Mouse (Mus musculus) v-Abl transformed pro-B cells (cell line): ENCODE data around the gene Ubac2.

Experiments used
- in situ Hi-C, 2 experiments: fragments of 400-800 bp; cut with MboI; formaldehyde crosslinking; loops; one replicate each; pipeline ENCODE4 v1.15.1; 2025; ENCODE audit not compliant: unreplicated experiment in 2 of 2

Gene Ubac2

DNA sequence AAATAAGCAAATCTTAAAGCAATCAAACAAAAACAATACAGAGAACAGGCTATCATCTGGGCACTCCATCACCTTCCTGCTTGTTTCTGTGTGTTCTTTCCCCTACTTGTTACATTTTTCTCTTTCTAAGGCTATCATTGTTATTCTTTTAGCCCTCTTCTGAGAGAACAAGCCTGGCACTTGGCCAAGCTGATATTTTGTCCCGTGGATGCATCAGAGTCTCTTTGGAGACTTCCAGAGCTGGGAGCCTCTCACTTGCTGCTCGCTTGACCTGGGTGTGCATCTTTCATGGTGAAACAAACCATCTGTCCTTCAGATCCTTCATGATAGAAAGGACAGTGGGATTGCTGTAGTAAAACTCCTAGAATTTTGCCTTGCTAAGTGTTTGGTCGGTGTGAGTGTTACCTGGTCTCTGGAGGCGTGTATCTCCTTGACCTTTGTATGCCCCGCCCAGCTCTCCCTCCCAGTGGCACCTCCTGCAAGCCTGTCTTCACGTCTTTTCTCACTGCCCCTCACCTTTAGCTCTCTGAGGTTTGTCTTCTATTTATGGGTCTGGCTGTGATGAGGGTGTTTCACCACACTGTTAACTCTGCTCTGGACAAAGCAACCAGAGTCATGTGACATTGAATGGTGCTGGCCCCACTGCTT lies 5.9 kb downstream of the Ubac2 start:
- in situ Hi-C loops, result loop anchor here (25.0 kb wide), 2 partner anchors 522 to 547 kb away; no protein-coding TSS in a partner anchor

- in situ Hi-C loops, result loop anchor here (25.0 kb wide), 2 partner anchors 531 to 556 kb away; no protein-coding TSS in a partner anchor
Observed at GRCm38 (mm10) chr14:121893747-121894146, 15.3 kb downstream of the Ubac2 start.

GRCm38 (mm10) chr14:121894511-121895135 lies 16.2 kb downstream of the Ubac2 start:
- in situ Hi-C loops, result loop anchor here (25.0 kb wide), 2 partner anchors 532 to 557 kb away; no protein-coding TSS in a partner anchor

GRCm38 (mm10) chr14:121895316-121895715 lies 16.9 kb downstream of the Ubac2 start:
- in situ Hi-C loops, result loop anchor here (25.0 kb wide), 2 partner anchors 533 to 558 kb away; no protein-coding TSS in a partner anchor

DNA sequence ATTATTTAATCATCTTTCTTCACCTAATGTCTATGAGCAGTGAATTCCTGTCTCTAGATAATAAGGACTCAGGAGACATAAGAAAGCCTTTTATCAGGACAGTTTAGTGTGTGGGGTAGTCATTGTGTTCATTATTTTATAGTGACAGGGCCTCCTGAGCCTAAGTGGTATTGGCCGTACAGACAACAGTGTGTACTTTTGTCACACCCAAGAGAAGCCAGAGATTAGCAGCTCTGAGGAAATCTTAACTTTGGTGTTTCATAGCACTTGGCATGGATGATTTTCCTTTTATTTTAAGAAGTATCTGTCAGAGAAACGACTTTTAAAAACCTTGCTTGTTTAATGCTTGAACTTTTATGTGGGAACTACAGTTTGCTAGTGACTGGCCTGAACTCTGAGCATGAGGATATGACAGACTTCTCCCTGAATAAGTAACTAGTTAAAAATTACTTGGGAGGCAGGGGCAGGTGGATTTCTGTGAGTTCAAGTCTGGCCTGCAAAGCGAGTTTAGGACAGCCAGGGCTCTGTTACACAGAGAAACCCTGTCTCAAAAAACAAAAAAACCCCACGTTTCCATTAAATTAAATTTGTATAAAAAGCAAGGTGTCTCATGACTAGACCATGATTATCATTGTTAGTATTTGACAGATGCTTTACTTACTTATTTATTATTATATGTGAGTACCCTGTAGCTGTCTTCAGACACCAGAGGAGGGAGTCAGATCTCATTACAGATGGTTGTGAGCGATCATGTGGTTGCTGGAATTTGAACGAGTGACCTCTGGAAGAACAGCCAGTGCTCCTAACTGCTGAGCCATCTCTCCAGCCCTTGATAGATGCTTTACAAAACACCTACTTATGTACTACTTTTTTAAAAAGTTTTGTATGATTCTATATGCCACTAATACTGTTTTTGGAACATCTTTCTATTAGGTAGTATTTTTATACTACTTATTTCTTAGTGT lies 18.0 kb downstream of the Ubac2 start:
- in situ Hi-C loops, result loop anchor here (25.0 kb wide), 2 partner anchors 534 to 559 kb away; no protein-coding TSS in a partner anchor

DNA sequence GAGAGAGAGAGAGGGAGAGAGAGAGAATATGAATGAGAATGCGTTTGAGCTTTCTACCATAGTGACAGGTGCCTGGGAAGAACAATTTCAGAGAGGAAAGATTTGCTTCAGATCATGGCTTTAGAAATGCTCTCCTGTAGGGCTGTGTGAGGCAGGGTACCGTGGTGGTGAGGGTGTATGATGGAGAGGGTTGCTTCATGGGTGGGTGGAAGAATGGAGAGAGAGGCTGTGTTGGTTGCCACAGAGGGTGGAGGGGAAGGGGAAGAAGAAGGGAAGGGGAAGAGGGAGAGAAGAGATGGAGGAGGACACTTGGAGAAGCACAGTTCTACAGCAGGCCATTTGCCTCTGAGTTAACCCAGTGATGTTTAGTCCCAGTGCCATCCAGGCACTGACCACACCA lies 19.4 kb downstream of the Ubac2 start:
- in situ Hi-C loops, result loop anchor here (25.0 kb wide), 2 partner anchors 535 to 560 kb away; no protein-coding TSS in a partner anchor

GRCm38 (mm10) chr14:121898509-121898908 lies 20.1 kb downstream of the Ubac2 start:
- in situ Hi-C loops, result loop anchor here (25.0 kb wide), 2 partner anchors 536 to 561 kb away; no protein-coding TSS in a partner anchor

DNA sequence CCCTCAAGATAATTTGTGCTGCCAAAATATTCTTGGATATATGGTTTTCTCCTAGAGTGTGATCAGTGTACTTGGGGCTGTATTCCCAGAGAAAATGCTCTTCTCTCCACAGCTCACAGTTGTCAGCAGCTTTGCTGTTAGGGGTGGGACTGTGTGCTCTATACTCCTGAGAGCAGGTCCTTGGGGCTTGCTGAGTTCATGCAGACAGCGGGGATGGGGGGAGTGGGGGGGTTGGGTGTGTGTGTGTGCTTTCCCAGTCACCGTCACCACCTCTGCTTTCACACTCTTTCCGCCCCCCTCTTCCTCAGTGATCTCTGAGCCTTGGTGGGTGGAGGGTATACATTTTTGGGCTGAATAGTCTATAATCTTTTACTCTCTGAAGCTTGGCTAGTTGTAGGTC lies 20.7 kb downstream of the Ubac2 start:
- in situ Hi-C loops, result loop anchor here (25.0 kb wide), 2 partner anchors 537 to 562 kb away; no protein-coding TSS in a partner anchor

DNA sequence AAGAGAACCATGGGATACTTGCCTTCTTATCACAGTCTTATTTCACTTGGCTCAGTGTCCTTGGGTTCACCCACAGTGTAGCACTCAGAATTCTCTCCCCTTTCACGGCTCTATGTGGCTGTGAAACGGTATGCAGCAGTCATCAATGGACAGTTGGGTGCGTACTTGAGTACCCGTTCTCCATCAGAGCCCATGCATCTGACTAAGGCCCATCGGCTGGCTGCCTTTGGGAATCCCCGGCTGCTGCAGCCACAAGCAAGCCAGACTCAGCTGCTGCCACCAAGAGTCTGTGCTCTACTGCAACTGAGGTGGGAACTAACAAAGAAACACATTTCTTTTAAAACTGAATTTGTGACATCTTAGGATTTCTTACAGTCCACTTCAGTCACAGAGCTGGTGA lies 23.1 kb downstream of the Ubac2 start:
- in situ Hi-C loops, result no loop called here

- in situ Hi-C loops, result no loop called here
Observed at GRCm38 (mm10) chr14:121903381-121903876, 25.0 kb downstream of the Ubac2 start.

DNA sequence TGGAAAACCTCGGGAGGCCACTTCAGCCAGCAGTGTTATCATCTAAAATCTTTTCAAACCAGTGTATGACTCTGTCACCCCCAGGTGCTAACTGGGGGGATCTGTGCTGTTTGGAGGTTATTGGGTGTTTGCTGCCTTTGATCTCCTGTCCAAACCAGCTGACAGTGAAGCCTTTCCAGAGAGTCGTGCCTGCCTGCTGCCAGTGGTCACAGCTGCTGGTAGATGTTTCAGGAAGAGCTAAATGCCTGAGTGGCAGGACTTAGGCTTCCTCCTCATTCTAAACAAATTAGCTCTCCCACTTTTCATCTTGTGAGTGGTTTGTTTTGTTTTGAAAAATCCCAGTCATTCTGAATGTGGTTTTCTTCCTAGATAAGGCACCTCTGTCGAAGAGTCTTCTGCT lies 26.3 kb downstream of the Ubac2 start:
- in situ Hi-C loops, result no loop called here

- in situ Hi-C loops, result no loop called here
Observed at GRCm38 (mm10) chr14:121906341-121906991, 28.0 kb downstream of the Ubac2 start.

DNA sequence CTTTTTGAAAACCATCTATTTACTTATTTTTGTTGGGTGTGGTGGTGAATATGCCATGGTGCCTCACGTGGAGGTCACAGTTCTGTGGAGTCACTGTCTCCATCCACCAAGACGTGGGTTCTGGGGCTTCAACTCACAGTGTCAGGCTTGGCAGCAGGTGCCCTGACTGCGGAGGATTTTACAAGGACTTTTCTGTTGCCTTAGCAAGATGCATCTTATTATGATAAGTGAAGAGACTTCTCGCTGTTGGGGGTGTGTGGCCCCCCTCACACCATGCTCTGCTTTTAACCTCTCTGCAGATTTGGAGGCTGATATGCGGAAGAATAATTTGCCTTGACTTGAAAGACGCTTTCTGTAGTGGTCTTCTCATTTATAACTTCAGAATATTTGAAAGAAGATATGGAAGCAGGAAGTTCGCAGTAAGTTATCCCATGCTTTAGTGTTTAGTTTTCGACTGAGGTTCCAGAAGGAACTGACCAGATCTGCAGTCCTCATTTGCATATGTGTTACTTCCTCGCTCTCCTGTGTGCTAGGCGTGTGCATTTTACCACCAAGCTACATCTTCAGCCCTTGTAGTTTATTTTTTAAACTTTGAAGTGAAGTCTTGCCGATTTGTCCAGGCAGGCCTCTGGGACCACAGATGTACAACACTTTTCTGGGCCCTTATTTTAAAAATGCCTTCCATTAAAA lies 28.7 kb downstream of the Ubac2 start:
- in situ Hi-C loops, result no loop called here

- in situ Hi-C loops, result no loop called here
Observed at GRCm38 (mm10) chr14:121909868-121910267, 31.4 kb downstream of the Ubac2 start.

DNA sequence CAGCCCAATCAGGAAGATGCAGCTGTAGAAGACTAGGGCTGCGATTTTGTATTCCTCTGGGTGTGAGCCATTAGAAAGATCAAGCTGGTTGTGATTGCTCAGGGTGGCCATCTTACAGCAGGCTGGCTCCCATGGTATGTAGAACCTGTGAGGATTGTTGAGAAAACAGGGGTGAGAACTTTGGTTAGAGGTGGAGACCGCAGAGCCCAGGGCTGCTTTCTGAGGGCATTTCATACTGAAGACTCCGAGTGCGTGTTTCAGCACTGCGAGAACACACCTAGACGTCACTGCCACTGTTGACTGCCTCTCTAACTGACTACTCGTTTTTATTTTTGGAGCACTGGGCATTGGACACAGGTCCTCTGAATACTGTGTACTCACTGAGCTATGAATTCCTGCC lies 34.1 kb downstream of the Ubac2 start:
- in situ Hi-C loops, result no loop called here

- in situ Hi-C loops, result no loop called here
Observed at GRCm38 (mm10) chr14:121915143-121915542, 36.7 kb downstream of the Ubac2 start.

DNA sequence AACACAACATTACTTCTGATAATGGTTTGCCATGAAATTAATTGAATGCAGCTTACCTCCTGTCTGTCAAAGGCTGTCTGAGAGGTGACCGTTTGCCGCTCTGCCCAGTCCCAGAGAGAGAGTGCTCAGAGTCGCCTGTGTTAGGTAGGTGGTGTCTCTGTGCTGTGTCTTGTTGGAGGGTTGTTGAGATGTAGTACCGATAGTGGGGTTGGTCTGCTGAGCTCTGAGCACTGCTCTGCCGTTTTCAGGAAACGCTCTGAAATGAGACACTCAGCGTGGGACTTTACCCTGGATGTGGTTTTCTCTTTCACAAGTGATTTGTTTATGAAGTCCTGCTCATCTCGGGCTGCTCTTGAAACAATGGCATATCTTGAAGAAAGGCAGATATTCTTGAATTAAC lies 37.2 kb downstream of the Ubac2 start, which contains the start of gene Gpr18:
Gene Gpr18 (minus strand): TSS at position 161 of the 400 bp plus-strand sequence.
- in situ Hi-C loops, result no loop called here

DNA sequence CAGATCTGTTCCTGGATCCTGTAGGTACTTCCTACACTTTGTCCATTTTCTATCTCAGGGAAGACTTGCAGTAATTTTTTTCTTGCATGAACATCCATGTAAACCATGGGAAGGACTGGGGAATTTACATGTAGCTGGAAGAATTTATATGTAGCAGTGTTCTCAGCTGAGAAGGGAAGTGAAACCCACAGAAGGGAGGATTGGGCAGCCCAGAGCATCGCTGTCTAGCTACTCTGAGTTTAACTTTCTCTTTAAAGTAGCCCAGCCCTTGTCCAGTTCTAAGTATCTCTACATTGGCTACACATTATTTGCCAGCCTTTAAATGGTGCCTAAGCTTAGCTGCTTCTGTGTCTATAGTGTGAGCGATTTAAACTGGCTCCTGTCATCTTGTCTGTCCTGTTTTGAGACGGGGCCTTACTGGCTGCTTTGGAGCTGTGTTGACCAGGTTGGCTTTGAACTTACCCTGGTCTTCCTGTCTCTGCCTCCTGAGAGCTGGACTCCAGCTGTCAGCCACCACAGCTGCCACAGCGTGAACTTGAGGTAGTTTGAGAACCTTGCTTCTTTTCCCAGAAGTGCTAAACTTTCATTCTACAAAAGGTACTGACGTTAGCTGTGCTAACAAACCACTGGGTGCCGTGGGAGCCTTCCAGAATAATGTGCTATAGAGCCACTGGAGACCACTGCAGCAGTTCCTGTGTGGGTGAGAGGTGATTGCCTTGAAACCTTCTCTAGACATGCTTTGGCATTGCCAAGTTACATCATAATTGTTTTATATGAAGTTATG lies 38.1 kb downstream of the Ubac2 start:
- in situ Hi-C loops, result no loop called here

DNA sequence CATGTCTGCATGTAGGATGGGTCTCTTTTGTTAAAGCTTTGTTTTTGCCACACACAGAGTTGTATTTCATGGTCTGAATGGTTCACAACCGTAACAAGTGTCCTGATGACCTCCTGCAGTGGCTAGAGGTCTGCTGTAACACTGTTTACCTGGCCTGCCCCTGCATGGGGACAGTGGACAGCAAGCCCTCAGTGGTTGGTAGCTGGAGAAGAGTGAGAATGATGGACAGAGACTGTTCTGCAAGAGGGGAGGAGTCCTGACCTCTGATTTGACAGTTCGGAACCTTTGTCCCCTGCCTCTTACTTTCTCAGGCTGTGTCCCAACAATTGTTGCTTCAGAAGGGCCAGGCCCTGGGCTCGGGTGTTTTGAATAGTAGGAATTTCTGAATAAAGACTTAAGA lies 39.8 kb downstream of the Ubac2 start:
- in situ Hi-C loops, result no loop called here
